Mouse (Mus musculus): ENCODE data around the gene Rnf212b.

GRCm38 (mm10) chr14:54875844-54876538 is 62.0 kb downstream of the Rnf212b start:
- TF ChIP-seq CTCF (IDR thresholded peaks at IDR 0.05; ENCODE audit: borderline replicate concordance, insufficient read depth, low read depth, low read length) (no peak), POLR2A (IDR thresholded peaks at IDR 0.05; ENCODE audit: borderline replicate concordance, insufficient read depth, low read length) (no peak)
